Mouse (Mus musculus): Measurements from ENCODE around the gene Hoxd9.
A peak's percentile ranks its signal among the peaks of the same experiment; 100 is the strongest.

- peak; percentile 65 for TF ChIP-seq CTCF (IDR thresholded peaks at IDR 0.05)
- no peak for TF ChIP-seq POLR2A (IDR thresholded peaks at IDR 0.05; ENCODE audit: insufficient read depth, low read depth, low read length)
Measured at GRCm38 (mm10) chr2:74655420-74655781, 42.1 kb upstream of the Hoxd9 start.
